Mouse (Mus musculus): ENCODE results near the gene 1700019D03Rik. TPM values are rescaled to one million over a fixed set of nuclear protein-coding genes. Genes with fewer than 3 reads are reported as not detected.
A peak's percentile ranks its signal among the peaks of the same experiment; 100 is the strongest.
"Not testable (repeated sequence)": the region's sequence is repeated elsewhere in the genome, so short reads cannot be mapped to it uniquely, and the experiment has no call there.

1700019D03Rik gene
- polyA plus RNA-seq, 1 experiment from 2014 or later, result 8.7 TPM

DNA sequence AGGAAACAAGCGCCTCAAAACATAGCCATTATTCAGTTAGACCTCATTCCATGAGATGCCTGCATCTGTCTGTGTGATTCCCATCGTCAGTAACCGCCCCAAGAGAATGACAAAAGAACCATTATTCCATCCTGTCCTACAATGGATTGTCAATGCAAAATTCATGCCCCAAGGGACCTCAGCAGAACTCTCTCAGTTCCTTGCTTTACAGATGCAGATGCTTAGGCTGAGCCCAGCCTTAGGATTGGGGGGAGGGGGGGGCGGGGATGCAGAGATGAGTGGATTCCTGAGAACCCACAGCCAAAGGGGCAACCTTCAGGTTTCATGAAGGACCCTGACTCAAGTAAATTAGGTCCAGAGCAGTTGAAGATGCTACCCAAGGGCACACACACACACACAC lies 66.4 kb downstream of the 1700019D03Rik start:
- Histone ChIP-seq H3K4me2 (peak overlapping the region; percentile 75), H3K27ac (replicated peaks) (no peak overlapping the region), H3K9ac (no peak overlapping the region), H3K27me3 (peaks cover 15% of the 10 kb centered on the region), H3K9me3 (replicated peaks) (no peaks in the 10 kb centered on the region), H3K36me3 (replicated peaks) (no peaks in the 10 kb centered on the region), H3K4me3 (replicated peaks) (no peak overlapping the region), H3K4me1 (replicated peaks) (no peaks in the 10 kb centered on the region)
- no peak for ATAC-seq (ENCODE audit: insufficient read depth)
- WGBS (ENCODE audit: insufficient replicate concordance), result 38% methylated on average over 4 of the region's 4 CpGs

DNA sequence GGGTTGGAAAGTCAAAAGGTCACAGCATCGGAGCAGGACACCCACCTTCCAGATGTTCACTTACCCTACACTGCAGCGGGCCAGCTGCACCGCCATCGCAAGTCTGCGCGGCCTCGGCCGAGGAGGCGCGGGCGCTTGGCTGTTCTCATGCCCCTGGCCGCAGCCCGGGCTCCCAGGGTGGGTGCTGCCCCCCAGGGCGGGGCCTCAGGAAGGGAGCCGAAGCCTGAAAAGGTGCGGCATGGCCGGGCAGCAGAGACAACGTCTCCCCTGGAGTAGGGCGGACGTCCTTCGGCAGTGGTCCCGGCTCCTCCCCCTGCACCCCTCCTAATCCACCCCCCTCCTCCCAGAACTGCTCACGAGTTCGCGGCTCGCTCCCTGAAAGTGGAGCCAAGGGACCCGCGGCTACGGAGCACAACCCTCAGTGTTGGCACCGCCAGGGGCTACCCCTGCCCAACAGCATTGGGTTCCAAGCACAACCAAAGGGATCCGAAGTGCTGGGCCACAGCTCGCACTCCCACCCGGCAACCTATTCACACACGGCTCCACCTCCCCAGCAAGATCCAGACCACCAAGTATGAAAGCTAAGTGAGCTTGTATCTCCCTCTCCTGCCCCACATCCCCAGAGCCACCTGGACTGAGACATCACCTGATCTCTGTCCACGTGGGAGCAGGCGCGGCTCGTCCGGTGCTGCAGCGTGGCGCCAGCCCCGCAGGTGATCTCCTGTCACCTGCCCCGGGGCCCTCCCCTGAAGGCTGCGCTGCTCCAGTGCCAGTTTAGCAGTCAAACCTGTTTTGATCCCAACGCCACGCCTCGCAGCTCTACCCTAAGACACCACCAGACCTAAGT lies 67.2 kb downstream of the 1700019D03Rik start:
- WGBS (ENCODE audit: insufficient replicate concordance), result 2% methylated on average over 47 of the region's 47 CpGs
- H3K27ac ChIP-seq (replicated peaks), result peak overlapping the region; percentile 67
- peaks cover 15% of the 10 kb centered on the region for H3K27me3 ChIP-seq
- H3K9me3 ChIP-seq (replicated peaks), result no peaks in the 10 kb centered on the region
- H3K4me3 ChIP-seq (replicated peaks), result peak overlapping the region; percentile 55
- H3K4me1 ChIP-seq (replicated peaks), result no peaks in the 10 kb centered on the region
- H3K36me3 ChIP-seq (replicated peaks), result no peaks in the 10 kb centered on the region
- H3K9ac ChIP-seq, result peak overlapping the region; percentile 21; the same call in 1 of the 2 replicates
- peak; percentile 32; the same call in 1 of the 2 replicates for ATAC-seq (ENCODE audit: insufficient read depth)
- peak overlapping the region; percentile 75 for H3K4me2 ChIP-seq

GRCm38 (mm10) chr1:52952143-52952542 lies 67.8 kb downstream of the 1700019D03Rik start:
- Histone ChIP-seq H3K4me3 (replicated peaks) (peak overlapping the region; percentile 55), H3K36me3 (replicated peaks) (no peaks in the 10 kb centered on the region), H3K9ac (peak overlapping the region; percentile 21; the same call in 1 of the 2 replicates), H3K27ac (replicated peaks) (peak overlapping the region; percentile 67), H3K4me1 (replicated peaks) (no peaks in the 10 kb centered on the region), H3K9me3 (replicated peaks) (no peaks in the 10 kb centered on the region), H3K4me2 (peak overlapping the region; percentile 75), H3K27me3 (peaks cover 15% of the 10 kb centered on the region)
- WGBS (ENCODE audit: insufficient replicate concordance), result 10% methylated on average over 5 of the region's 5 CpGs
- no peak for ATAC-seq (ENCODE audit: insufficient read depth)

GRCm38 (mm10) chr1:52951146-52951868 lies 68.7 kb downstream of the 1700019D03Rik start:
- Histone ChIP-seq H3K9me3 (replicated peaks) (no peaks in the 10 kb centered on the region), H3K4me3 (replicated peaks) (peak overlapping the region; percentile 55; the same call in 1 of the 2 replicates), H3K27ac (replicated peaks) (no peak overlapping the region), H3K4me1 (replicated peaks) (no peaks in the 10 kb centered on the region), H3K27me3 (peaks cover 15% of the 10 kb centered on the region), H3K9ac (no peak overlapping the region), H3K4me2 (peak overlapping the region; percentile 75), H3K36me3 (replicated peaks) (no peaks in the 10 kb centered on the region)
- WGBS (ENCODE audit: insufficient replicate concordance), result 15% methylated on average over 5 of the region's 5 CpGs
- ATAC-seq (ENCODE audit: insufficient read depth), result peak; percentile 66

- ATAC-seq (ENCODE audit: insufficient read depth), result no peak
- Histone ChIP-seq H3K4me2 (no peak overlapping the region), H3K36me3 (replicated peaks) (no peaks in the 10 kb centered on the region), H3K27me3 (peaks cover 11% of the 10 kb centered on the region), H3K9ac (no peak overlapping the region), H3K27ac (replicated peaks) (no peak overlapping the region), H3K4me3 (replicated peaks) (no peak overlapping the region), H3K9me3 (replicated peaks) (no peaks in the 10 kb centered on the region), H3K4me1 (replicated peaks) (no peaks in the 10 kb centered on the region)
- 65% methylated on average over 5 of the region's 5 CpGs for WGBS (ENCODE audit: insufficient replicate concordance)
Measured at GRCm38 (mm10) chr1:52947895-52948294, 72.1 kb downstream of the 1700019D03Rik start.

DNA sequence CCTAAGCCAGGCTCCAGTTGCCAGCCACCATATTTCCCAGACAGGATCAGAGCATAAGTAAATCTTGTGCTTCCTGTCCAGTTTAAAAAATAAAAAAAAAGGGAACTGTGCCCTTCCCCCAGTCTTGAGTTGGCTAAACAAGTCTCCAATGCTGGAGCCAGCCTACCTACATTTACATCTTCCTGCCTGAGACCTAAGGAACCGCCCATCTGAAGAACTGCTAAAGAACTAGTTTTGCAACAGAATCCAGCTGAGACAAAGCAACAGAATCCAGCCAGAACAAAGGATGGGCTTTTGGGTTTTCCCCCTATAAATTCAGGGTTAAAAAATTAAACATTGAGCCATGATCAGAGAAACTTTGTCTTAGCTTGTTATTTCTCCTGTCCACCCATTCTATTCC lies 81.0 kb downstream of the 1700019D03Rik start:
- H3K9me3 ChIP-seq (replicated peaks), result peaks cover 6% of the 10 kb centered on the region; the same call in 1 of the 2 replicates

DNA sequence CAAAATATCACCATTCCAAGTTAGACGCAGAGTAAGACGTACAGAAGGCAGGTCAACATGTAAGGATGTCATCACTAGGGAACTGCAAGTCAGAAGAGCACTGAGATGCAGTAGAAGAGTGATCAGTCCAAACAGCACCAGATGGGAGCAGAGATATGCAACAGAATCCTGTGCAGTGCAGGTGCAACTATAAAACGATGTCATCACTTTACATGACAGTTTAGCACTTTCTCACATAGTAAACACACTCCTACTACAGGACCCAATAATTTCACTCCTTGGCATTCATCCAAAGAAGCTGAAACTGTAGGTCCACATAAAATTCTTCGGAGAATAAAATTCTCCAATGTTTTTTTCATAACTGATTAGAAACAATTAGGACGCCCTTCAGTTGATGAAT lies 85.5 kb downstream of the 1700019D03Rik start:
- ATAC-seq (ENCODE audit: insufficient read depth), result no peak
- H3K27me3 ChIP-seq, result no peaks in the 10 kb centered on the region
- WGBS (ENCODE audit: insufficient replicate concordance), result 72% methylated on average over 5 of the region's 5 CpGs
- peaks cover 6% of the 10 kb centered on the region; the same call in 1 of the 2 replicates for H3K9me3 ChIP-seq (replicated peaks)
- no peak overlapping the region for H3K4me3 ChIP-seq (replicated peaks)
- H3K4me1 ChIP-seq (replicated peaks), result no peaks in the 10 kb centered on the region
- H3K4me2 ChIP-seq, result no peak overlapping the region
- no peaks in the 10 kb centered on the region for H3K36me3 ChIP-seq (replicated peaks)
- H3K9ac ChIP-seq, result no peak overlapping the region
- H3K27ac ChIP-seq (replicated peaks), result no peak overlapping the region

More for the DNA sequence above, 81.0 kb downstream of the 1700019D03Rik start:
- Histone ChIP-seq H3K4me1 (replicated peaks) (no peaks in the 10 kb centered on the region), H3K4me3 (replicated peaks) (no peak overlapping the region), H3K4me2 (no peak overlapping the region), H3K27me3 (no peaks in the 10 kb centered on the region), H3K36me3 (replicated peaks) (no peaks in the 10 kb centered on the region), H3K9ac (no peak overlapping the region), H3K27ac (replicated peaks) (no peak overlapping the region)
- WGBS (ENCODE audit: insufficient replicate concordance), result 88% methylated on average over 1 of the region's 1 CpGs
- ATAC-seq (ENCODE audit: insufficient read depth), result no peak

GRCm38 (mm10) chr1:52924482-52924881 lies 95.5 kb downstream of the 1700019D03Rik start:
- not testable (repeated sequence) for ATAC-seq (ENCODE audit: insufficient read depth); H3K4me1 ChIP-seq (replicated peaks); H3K27ac ChIP-seq (replicated peaks); H3K4me3 ChIP-seq (replicated peaks); H3K27me3 ChIP-seq; H3K9me3 ChIP-seq (replicated peaks); H3K9ac ChIP-seq; H3K4me2 ChIP-seq; H3K36me3 ChIP-seq (replicated peaks)
- WGBS (ENCODE audit: insufficient replicate concordance), result 10% methylated on average over 1 of the region's 1 CpGs

DNA sequence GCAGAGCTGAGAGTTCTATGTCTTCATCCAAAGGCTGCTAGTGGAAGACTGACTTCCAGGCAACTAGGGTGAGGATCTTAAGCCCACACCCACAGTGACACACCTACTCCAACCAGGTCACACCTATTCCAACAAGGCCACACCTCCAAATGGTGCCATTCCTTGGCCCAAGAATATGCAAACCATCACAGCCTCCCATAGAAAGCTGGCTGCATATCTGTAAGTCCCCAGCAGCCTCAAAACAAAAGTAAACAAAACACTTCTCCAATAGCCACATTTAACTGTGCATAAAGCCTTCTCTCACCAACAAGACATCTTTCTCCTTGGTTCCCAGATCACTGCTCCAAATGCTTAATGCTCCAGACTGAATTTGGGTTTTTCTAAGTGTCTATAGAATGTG lies 101.1 kb downstream of the 1700019D03Rik start:
- H3K4me2 ChIP-seq; H3K4me1 ChIP-seq (replicated peaks); H3K9ac ChIP-seq; H3K36me3 ChIP-seq (replicated peaks); H3K27me3 ChIP-seq; H3K9me3 ChIP-seq (replicated peaks); ATAC-seq (ENCODE audit: insufficient read depth); H3K4me3 ChIP-seq (replicated peaks); H3K27ac ChIP-seq (replicated peaks): not testable (repeated sequence)

GRCm38 (mm10) chr1:52916655-52917054 lies 103.3 kb downstream of the 1700019D03Rik start:
- no peak overlapping the region for H3K4me3 ChIP-seq (replicated peaks)
- ATAC-seq (ENCODE audit: insufficient read depth), result peak; percentile 71
- no peaks in the 10 kb centered on the region for H3K9me3 ChIP-seq (replicated peaks)
- no peak overlapping the region for H3K9ac ChIP-seq
- H3K4me1 ChIP-seq (replicated peaks), result no peaks in the 10 kb centered on the region
- H3K27me3 ChIP-seq, result no peaks in the 10 kb centered on the region
- H3K4me2 ChIP-seq, result no peak overlapping the region
- WGBS (ENCODE audit: insufficient replicate concordance), result 38% methylated on average over 2 of the region's 2 CpGs
- no peak overlapping the region for H3K27ac ChIP-seq (replicated peaks)
- H3K36me3 ChIP-seq (replicated peaks), result no peaks in the 10 kb centered on the region

DNA sequence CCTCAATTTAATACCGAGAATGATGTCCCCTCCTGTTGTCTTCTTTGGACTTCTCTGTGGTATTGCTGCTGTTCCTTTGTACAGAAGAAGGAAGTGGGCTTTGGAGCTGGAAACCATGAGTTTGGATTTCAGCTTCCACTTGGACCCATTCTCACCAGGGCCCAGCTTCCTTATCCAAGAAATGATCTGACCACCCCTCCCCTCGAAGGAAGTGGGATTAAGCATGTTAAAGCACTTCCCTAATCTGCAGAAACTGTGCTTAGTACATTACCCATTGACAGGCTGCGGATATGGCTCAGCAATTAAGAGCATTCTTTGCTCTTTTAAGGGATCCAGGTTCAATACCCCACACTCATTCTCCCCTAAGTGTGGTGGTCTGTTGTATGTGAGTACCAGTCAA lies 110.2 kb downstream of the 1700019D03Rik start:
- no peak overlapping the region for H3K4me3 ChIP-seq (replicated peaks)
- ATAC-seq (ENCODE audit: insufficient read depth), result no peak
- H3K9ac ChIP-seq, result no peak overlapping the region
- 57% methylated on average over 3 of the region's 3 CpGs for WGBS (ENCODE audit: insufficient replicate concordance)
- H3K9me3 ChIP-seq (replicated peaks), result no peaks in the 10 kb centered on the region
- no peak overlapping the region for H3K4me2 ChIP-seq
- no peak overlapping the region for H3K27ac ChIP-seq (replicated peaks)
- H3K36me3 ChIP-seq (replicated peaks), result no peaks in the 10 kb centered on the region
- H3K4me1 ChIP-seq (replicated peaks), result no peaks in the 10 kb centered on the region
- no peaks in the 10 kb centered on the region for H3K27me3 ChIP-seq

Data from liver, embryonic 15.5 days (tissue).